Mouse (Mus musculus): ENCODE measurements around the gene Afap1l2. TPM values are rescaled to one million over a fixed set of nuclear protein-coding genes. Genes with fewer than 3 reads are reported as not detected.

Afap1l2 gene
- polyA plus RNA-seq, 1 experiment: 7.0 TPM

DNA sequence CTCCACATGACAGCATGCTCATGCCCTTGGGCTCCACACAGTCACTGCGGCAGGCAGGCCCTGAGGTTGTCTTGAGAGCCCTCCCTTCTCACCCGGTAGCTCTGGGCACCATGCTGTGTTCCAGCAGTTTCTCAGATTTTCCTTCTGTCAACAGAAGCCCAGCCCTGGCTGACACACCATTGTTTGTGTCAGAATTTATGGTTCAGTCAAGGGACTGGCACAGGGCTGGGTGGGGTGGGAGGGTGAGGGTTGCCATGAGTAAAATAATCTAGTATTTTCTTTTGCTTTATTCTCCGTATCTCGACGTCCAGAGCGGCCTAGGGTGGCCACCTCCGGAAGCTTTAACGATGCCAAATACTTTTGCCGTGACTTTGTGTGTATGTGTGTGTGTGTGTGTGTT is 26.3 kb downstream of the Afap1l2 start:
- H3K27ac ChIP-seq (ENCODE audit: insufficient read depth, low read length): no peak overlapping the region
- H3K4me3 ChIP-seq (ENCODE audit: insufficient read depth, low read length): no peak overlapping the region
- TF ChIP-seq POLR2A (IDR thresholded peaks at IDR 0.05; ENCODE audit: extremely low read depth, insufficient read depth, low read length): no peak
- no peak for TF ChIP-seq CTCF (IDR thresholded peaks at IDR 0.05; ENCODE audit: extremely low read depth, insufficient read depth, low read length)
- H3K4me1 ChIP-seq (ENCODE audit: control insufficient read depth, insufficient read depth, low read length): peaks cover 10% of the 10 kb centered on the region

GRCm38 (mm10) chr19:56980803-56981202 is 27.2 kb downstream of the Afap1l2 start:
- TF ChIP-seq CTCF (IDR thresholded peaks at IDR 0.05; ENCODE audit: extremely low read depth, insufficient read depth, low read length) (no peak), POLR2A (IDR thresholded peaks at IDR 0.05; ENCODE audit: extremely low read depth, insufficient read depth, low read length) (no peak)
- H3K4me3 ChIP-seq (ENCODE audit: insufficient read depth, low read length): no peak overlapping the region
- peaks cover 10% of the 10 kb centered on the region for H3K4me1 ChIP-seq (ENCODE audit: control insufficient read depth, insufficient read depth, low read length)
- H3K27ac ChIP-seq (ENCODE audit: insufficient read depth, low read length): no peak overlapping the region

DNA sequence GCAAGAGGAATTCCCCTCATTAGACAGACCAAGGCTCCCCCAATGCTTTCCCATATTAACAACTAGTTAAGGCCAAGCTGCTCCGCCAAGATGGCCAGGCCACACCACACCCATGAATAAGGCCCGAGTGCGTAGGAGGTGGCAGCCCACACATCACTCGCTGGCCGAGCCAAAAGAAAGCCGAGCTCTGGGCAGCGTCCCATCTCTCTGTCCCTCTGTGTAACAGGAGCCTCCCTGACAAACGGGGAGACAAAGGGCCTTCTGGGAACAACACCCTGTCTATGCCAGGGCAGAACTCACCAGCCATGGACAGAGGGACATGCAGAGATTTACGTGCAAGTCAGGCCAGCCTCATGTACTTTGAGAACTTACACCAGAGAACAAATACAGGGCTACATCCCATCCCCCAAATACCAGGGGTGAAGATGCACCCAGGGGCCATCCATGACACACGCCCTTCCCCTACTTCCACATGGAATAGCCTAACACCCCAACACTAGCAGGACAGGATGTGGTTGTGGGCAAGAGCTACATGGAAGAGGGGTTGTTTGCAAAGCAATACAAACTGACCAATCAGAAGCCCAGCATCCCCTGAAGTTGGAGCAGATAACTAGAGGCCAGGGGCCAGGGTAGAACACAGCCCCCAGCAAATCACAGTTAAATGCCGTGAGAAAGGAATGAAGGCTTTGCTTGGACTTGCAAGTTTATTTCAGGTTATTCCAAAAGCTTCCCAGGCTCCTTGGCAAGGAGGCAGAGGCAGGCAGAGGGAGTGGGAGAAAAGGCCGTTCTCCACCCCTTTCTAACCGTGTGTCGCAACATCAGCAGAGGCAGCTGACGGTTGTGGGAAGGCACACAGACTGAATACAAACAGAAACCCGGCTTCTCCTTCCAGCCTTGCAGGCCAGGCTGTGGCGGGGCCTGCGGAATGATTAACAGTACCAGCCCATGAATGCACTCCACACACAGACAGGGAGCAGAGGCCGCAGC is 30.8 kb downstream of the Afap1l2 start:
- Histone ChIP-seq H3K27ac (ENCODE audit: insufficient read depth, low read length) (no peak overlapping the region), H3K4me3 (ENCODE audit: insufficient read depth, low read length) (no peak overlapping the region), H3K4me1 (ENCODE audit: control insufficient read depth, insufficient read depth, low read length) (peaks cover 10% of the 10 kb centered on the region)
- TF ChIP-seq CTCF (IDR thresholded peaks at IDR 0.05; ENCODE audit: extremely low read depth, insufficient read depth, low read length) (no peak), POLR2A (IDR thresholded peaks at IDR 0.05; ENCODE audit: extremely low read depth, insufficient read depth, low read length) (no peak)

DNA sequence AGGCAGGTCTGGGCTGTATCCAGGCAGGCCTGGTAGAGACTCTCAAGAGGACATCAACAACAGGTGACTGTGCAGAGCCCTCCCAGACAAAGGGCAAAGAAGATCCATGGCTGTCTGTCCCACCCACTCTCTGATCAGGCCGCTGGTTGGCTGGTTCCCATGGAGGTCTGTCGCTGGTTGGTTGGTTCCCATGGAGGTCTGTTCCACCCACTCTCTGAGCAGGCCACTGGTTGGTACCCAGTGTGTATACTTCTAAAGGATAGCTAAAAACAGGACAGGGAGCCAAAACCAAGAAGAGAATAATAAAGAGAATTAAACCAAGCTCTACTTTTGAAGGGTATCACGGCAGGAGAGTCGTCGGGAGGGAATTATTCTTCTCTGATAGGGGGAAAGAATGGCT is 31.5 kb downstream of the Afap1l2 start:
- peaks cover 8% of the 10 kb centered on the region for H3K4me1 ChIP-seq (ENCODE audit: control insufficient read depth, insufficient read depth, low read length)
- H3K27ac ChIP-seq (ENCODE audit: insufficient read depth, low read length): no peak overlapping the region

DNA sequence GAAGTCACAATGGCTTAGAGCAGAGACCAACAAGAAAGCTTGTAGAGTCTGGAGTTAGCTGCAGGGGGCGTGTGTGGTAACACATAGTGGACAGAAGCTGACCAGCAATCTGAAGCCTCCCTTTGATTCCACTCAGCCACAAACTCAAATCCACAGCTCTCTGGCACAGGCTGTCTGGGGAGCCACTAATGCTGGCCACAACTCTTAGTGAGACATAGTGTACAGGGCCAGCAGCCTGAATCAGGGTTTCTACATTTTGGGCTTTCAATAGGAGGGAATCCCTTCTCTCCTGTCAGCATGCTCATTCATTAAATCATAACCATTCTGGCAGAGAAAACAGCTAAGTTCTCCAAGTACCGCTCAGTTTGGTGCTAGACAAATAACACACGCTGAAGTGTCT is 32.5 kb downstream of the Afap1l2 start:
- no peak overlapping the region for H3K4me3 ChIP-seq (ENCODE audit: insufficient read depth, low read length)
- H3K27ac ChIP-seq (ENCODE audit: insufficient read depth, low read length): no peak overlapping the region
- TF ChIP-seq POLR2A (IDR thresholded peaks at IDR 0.05; ENCODE audit: extremely low read depth, insufficient read depth, low read length) (no peak), CTCF (IDR thresholded peaks at IDR 0.05; ENCODE audit: extremely low read depth, insufficient read depth, low read length) (no peak)
- H3K4me1 ChIP-seq (ENCODE audit: control insufficient read depth, insufficient read depth, low read length): peaks cover 2% of the 10 kb centered on the region; the same call in 1 of the 2 replicates

More for the DNA sequence above, 31.5 kb downstream of the Afap1l2 start:
- TF ChIP-seq CTCF (IDR thresholded peaks at IDR 0.05; ENCODE audit: extremely low read depth, insufficient read depth, low read length): no peak
- no peak for TF ChIP-seq POLR2A (IDR thresholded peaks at IDR 0.05; ENCODE audit: extremely low read depth, insufficient read depth, low read length)
- H3K4me3 ChIP-seq (ENCODE audit: insufficient read depth, low read length): no peak overlapping the region

- TF ChIP-seq POLR2A (IDR thresholded peaks at IDR 0.05; ENCODE audit: extremely low read depth, insufficient read depth, low read length): no peak
- no peak for TF ChIP-seq CTCF (IDR thresholded peaks at IDR 0.05; ENCODE audit: extremely low read depth, insufficient read depth, low read length)
- Histone ChIP-seq H3K4me3 (ENCODE audit: insufficient read depth, low read length) (no peak overlapping the region), H3K27ac (ENCODE audit: insufficient read depth, low read length) (no peak overlapping the region), H3K4me1 (ENCODE audit: control insufficient read depth, insufficient read depth, low read length) (peaks cover 2% of the 10 kb centered on the region; the same call in 1 of the 2 replicates)
These were observed 33.9 kb downstream of the Afap1l2 start for GRCm38 (mm10) chr19:56974159-56974558.

- TF ChIP-seq POLR2A (IDR thresholded peaks at IDR 0.05; ENCODE audit: extremely low read depth, insufficient read depth, low read length): no peak
- TF ChIP-seq CTCF (IDR thresholded peaks at IDR 0.05; ENCODE audit: extremely low read depth, insufficient read depth, low read length): no peak
- Histone ChIP-seq H3K4me3 (ENCODE audit: insufficient read depth, low read length) (no peak overlapping the region), H3K4me1 (ENCODE audit: control insufficient read depth, insufficient read depth, low read length) (peaks cover 2% of the 10 kb centered on the region; the same call in 1 of the 2 replicates), H3K27ac (ENCODE audit: insufficient read depth, low read length) (no peak overlapping the region)
These were observed 35.3 kb downstream of the Afap1l2 start for GRCm38 (mm10) chr19:56972768-56973167.

- no peak overlapping the region for H3K27ac ChIP-seq (ENCODE audit: insufficient read depth, low read length)
- no peaks in the 10 kb centered on the region for H3K4me1 ChIP-seq (ENCODE audit: control insufficient read depth, insufficient read depth, low read length)
These were observed 36.7 kb downstream of the Afap1l2 start for GRCm38 (mm10) chr19:56971347-56971746.

GRCm38 (mm10) chr19:56963876-56964275 is 44.2 kb downstream of the Afap1l2 start:
- no peak for TF ChIP-seq POLR2A (IDR thresholded peaks at IDR 0.05; ENCODE audit: extremely low read depth, insufficient read depth, low read length)
- TF ChIP-seq CTCF (IDR thresholded peaks at IDR 0.05; ENCODE audit: extremely low read depth, insufficient read depth, low read length): no peak
- Histone ChIP-seq H3K27ac (ENCODE audit: insufficient read depth, low read length) (no peak overlapping the region), H3K4me3 (ENCODE audit: insufficient read depth, low read length) (no peak overlapping the region), H3K4me1 (ENCODE audit: control insufficient read depth, insufficient read depth, low read length) (no peaks in the 10 kb centered on the region)

More at GRCm38 (mm10) chr19:56971347-56971746, 36.7 kb downstream of the Afap1l2 start:
- TF ChIP-seq POLR2A (IDR thresholded peaks at IDR 0.05; ENCODE audit: extremely low read depth, insufficient read depth, low read length): no peak
- TF ChIP-seq CTCF (IDR thresholded peaks at IDR 0.05; ENCODE audit: extremely low read depth, insufficient read depth, low read length): no peak
- H3K4me3 ChIP-seq (ENCODE audit: insufficient read depth, low read length): no peak overlapping the region

- Histone ChIP-seq H3K27ac (ENCODE audit: insufficient read depth, low read length) (no peak overlapping the region), H3K4me1 (ENCODE audit: control insufficient read depth, insufficient read depth, low read length) (no peaks in the 10 kb centered on the region), H3K4me3 (ENCODE audit: insufficient read depth, low read length) (no peak overlapping the region)
- TF ChIP-seq POLR2A (IDR thresholded peaks at IDR 0.05; ENCODE audit: extremely low read depth, insufficient read depth, low read length) (no peak), CTCF (IDR thresholded peaks at IDR 0.05; ENCODE audit: extremely low read depth, insufficient read depth, low read length) (no peak)
These were observed 48.4 kb downstream of the Afap1l2 start for GRCm38 (mm10) chr19:56959601-56960000.
